Mouse (Mus musculus): ENCODE results near the gene Dbil5.
"Not testable (repeated sequence)": the region's sequence is repeated elsewhere in the genome, so short reads cannot be mapped to it uniquely, and the experiment has no call there.

The Dbil5 gene

DNA sequence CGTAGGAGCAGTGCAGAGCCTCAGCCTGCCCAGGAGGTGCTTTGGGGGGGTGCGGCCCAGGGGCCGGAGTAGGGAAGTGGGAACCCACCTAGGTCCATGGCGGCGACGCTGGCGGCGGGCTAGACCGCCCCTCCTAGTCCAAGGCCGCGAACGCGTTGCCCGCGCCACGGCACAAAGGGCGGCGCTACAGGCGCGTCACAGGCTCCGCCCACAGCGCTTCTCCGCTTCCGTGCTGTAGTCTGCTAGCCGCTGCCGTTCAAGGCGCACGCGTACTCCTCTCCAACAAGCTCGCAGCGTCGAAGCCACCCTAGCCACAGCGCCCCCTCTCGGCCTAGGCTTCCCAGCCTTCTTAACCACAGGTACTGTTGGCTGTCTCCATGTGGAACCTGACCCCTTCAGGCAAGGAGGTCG, at the start of gene Dbil5, which contains the start of gene Gemin4:
Gene Dbil5 (plus strand): TSS at position 219 of the 411 bp plus-strand sequence.
Gene Gemin4 (minus strand): TSS at position 275 of the 411 bp plus-strand sequence.
- DNase-seq (ENCODE audit: low read depth, low spot score), result peak; percentile 95

- no peak for DNase-seq (ENCODE audit: low read depth, low spot score)
Observed at GRCm38 (mm10) chr11:76168976-76169375, 48.4 kb upstream of the Dbil5 start.

DNA sequence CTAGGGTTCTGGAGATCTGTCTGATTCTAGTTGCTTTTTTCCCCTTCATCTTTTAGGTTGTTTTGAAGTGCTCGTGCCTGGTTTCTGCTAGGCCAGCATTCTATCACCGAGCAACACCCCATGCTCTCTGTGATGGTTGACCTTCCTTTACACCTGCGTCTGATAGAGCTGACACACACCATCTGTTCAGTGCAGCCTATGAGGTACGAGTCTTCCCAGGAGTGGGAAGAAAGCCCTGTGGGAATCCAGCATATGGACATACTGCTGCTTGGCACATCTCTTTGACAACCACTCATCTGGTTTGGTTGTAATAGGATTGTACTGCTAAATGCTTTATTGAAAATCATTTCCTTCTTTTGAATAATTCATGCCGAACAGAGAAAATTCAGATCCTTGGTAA, 47.2 kb upstream of the Dbil5 start:
- DNase-seq (ENCODE audit: low read depth, low spot score), result no peak

GRCm38 (mm10) chr11:76178726-76179494, 38.5 kb upstream of the Dbil5 start:
- no peak for DNase-seq (ENCODE audit: low read depth, low spot score)

DNA sequence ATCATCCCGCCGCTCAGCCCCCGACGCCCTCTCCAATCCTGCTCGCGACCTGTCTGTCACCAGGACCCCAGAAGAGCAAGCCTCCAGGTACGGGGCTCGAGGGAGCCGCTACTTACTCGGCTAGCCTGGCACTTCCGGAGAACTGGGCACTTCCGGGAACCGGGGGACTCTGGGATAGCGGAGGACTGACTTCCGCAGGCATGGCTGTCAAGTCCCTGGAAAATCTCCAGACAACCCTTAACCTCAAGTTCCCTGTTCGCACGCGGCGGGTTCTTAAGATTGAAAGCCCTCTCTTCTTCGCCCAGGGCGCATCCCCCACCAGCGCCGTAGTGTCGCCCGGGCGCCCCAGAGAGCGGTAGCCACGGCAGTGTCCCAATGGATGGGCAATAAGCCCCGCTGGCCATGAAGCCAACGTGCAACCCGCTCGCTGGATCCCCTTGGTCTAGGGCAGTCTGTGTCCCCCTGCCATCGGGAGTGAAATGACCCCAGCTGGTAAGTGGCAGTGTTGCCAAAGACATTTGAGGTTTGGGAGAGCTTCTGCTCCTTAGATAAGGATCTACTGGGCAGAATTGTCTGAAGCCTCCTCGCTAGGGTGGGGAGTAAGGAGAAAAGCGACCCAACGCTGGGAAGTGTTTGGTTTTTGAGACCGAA, 37.8 kb upstream of the Dbil5 start, which contains the start of the genes Vps53 and Fam57a:
Gene Vps53 (minus strand): TSS at position 153 of the 651 bp plus-strand sequence.
Gene Fam57a (plus strand): TSS at position 177 of the 651 bp plus-strand sequence.
- peak; percentile 86 for DNase-seq (ENCODE audit: low read depth, low spot score)

GRCm38 (mm10) chr11:76180146-76180540, 37.3 kb upstream of the Dbil5 start:
- no peak for DNase-seq (ENCODE audit: low read depth, low spot score)

DNA sequence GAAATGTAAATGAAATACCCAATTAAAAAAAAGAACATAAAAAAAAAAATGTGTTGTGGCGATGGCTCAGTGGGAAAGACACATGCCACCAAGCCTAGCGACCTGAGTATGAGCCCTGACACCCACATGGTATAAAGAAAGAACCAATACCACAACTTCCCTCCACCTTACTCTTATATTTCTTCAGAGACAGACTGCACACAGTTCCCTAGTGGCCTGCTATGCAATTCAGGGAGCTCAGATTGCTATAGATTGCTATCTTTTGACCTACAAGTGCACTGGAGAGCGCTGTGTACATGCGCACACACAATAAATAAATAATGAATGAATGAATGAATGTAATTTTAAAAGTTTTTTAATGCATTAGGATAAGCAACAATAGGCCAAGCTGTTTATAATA, 33.7 kb upstream of the Dbil5 start:
- no peak for DNase-seq (ENCODE audit: low read depth, low spot score)

GRCm38 (mm10) chr11:76186908-76187307, 30.5 kb upstream of the Dbil5 start:
- no peak for DNase-seq (ENCODE audit: low read depth, low spot score)

GRCm38 (mm10) chr11:76196275-76196976, 21.0 kb upstream of the Dbil5 start:
- DNase-seq (ENCODE audit: low read depth, low spot score), result no peak

- DNase-seq (ENCODE audit: low read depth, low spot score), result no peak
Observed at GRCm38 (mm10) chr11:76196977-76197469, 20.4 kb upstream of the Dbil5 start.

GRCm38 (mm10) chr11:76201761-76202674, 15.4 kb upstream of the Dbil5 start:
- peak; percentile 72 for DNase-seq (ENCODE audit: low read depth, low spot score)

GRCm38 (mm10) chr11:76206793-76207192, 10.6 kb upstream of the Dbil5 start:
- DNase-seq (ENCODE audit: low read depth, low spot score), result no peak

- no peak for DNase-seq (ENCODE audit: low read depth, low spot score)
Observed at GRCm38 (mm10) chr11:76210228-76210985, 7.0 kb upstream of the Dbil5 start.

DNA sequence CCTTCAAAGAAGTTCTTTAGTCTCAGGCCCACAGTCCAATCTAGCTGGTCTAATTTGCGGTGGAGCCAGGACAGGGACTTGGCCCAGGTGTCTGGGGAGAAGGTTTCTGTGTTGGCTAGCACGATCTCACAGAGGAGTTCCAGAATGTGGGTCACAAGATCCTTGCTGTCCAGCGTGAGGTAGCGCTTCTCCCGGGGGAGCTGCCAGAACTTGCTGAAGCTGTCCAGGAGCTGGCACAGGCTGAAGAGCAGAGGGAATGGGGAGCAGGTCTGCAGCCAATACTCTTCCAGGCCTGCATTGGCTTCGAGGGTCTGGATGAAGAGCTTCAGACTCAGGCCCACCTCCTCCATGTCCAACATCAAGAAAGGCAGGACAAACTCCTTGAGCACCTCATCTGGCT, 5.8 kb upstream of the Dbil5 start:
- DNase-seq (ENCODE audit: low read depth, low spot score), result not testable (repeated sequence)

- DNase-seq (ENCODE audit: low read depth, low spot score), result no peak
Observed at GRCm38 (mm10) chr11:76213841-76214240, 3.6 kb upstream of the Dbil5 start.

DNA sequence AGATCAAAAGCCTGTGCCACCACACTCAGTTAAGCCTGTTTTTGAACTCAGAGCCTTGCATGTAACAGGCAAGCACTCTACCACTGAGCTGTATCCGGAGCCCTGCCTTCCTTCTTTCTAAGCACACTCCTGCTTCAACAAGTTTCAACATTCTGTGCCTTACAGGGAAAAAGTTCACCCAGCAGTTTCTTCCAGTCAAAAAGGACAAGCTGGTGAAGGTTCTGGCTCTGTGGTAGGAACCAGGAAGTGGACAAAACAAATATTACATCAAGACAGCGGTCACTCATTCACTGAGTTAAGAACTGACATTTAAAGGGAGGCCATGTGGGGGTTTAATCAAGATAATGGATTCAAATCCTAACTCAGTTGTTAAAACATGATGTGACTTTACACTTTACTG, 2.4 kb upstream of the Dbil5 start:
- DNase-seq (ENCODE audit: low read depth, low spot score), result no peak

DNA sequence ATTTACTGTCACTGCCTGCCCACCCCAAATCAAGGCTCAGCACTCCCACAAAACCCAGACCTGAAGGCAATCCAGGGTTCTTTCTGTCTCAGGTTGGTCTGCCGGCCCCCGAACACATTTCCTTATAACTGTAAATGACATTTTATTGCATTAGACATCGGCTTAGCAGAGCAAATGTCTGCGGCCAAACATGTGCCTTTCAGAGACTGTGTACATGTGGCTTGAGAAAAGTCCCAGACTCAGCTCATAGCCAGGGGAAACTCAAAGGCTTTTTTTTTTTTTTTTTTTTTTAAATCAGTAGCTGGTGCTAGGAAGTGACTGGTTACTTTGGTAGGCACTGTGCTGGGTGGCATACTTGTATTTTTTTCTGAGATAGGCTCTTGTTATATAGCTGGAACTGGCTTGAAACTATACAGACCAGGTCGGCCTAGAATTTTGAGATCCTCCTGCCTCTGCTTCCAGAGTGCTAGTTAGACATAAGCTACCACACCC, 1.3 kb upstream of the Dbil5 start:
- DNase-seq (ENCODE audit: low read depth, low spot score), result no peak

DNA sequence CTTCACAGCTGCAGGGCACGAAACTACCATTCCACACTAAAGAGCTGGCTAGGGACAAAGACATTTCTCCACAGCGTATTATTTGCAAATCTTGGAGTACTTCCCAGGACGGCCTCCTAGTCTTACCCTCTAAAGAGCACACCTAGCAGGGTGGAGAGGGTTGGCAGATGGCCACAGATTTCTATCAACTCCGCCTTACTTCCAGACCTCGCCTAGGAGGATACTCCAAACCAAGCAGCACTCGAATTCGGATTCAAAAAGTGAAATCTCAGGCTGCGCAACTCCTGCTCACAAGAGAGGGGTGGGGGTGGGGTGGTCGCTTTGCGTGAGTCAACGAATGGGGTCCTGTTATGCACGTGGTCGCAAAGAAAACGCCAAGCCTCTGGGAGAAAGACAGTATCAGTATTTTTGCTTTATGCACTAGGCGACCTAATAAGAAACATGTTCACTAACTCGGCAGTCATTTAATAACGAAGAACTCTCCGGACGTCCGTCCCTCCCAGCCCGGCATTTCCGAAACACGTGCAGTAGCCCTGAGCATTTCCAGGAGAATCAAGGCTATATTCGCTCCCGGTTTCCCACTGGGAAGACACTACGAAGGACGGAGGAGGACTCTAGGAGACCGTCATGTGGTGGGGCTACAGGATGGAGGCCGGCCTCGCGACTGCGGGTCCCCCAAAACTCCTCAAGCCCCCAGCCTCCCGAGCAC, 573 bp upstream of the Dbil5 start:
- no peak for DNase-seq (ENCODE audit: low read depth, low spot score)

- DNase-seq (ENCODE audit: low read depth, low spot score), result no peak
Observed at GRCm38 (mm10) chr11:76224631-76225030, 7.2 kb downstream of the Dbil5 start.

Data from retina, postnatal 7 days (tissue).